In the genomic region with DNA sequence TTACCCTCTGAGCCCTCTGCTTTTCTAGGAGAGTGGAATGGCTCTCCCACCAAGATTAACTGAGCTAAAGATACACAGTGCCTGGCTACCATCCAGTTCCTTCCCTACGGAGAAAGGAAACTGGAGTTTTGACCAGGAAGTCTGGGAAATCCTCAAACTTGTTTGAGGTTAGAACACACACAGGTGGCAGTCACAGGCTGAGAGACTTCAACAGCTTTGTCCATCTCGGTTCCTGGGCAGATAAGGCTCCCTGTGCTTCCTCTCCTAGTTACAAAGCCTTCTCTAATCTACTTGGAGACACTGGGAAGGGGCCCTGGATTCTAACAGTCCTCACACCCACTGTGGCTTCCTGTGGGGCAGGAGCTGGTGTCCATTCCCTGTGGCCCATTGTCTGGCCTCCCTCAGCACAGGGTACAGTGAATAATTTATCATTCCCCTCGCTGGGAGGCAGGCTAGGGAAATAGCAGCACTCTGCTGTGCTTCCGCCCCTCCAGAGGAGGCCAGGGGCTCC, we compare ENCODE assay signal across 8 mouse cellular contexts. TPM values are rescaled to one million over a fixed set of nuclear protein-coding genes. Genes with fewer than 3 reads are reported as not detected.
DNase-seq lines count a peak whose midpoint lies in the region; ATAC-seq and TF ChIP-seq lines count a peak whose summit lies in the region.

No protein-coding gene starts in this region.

- no peak for ATAC-seq in inflammation-experienced regulatory T-cells, adult 6 months

- H3K36me3 ChIP-seq in kidney, adult 2 months (ENCODE audit: control insufficient read depth, insufficient read depth, low read length): no peaks in the 10 kb centered on the region

- H3K4me3 ChIP-seq in kidney, adult 2 months (ENCODE audit: insufficient read depth, low read depth, low read length): no peak overlapping the region

- WGBS in kidney, adult 2 months: 47% methylated on average over 4 of the region's 4 CpGs

- H3K27ac ChIP-seq in kidney, adult 2 months (ENCODE audit: insufficient read depth, low read depth, low read length): peak overlapping the region; percentile 21

- TF ChIP-seq CTCF in kidney, adult 2 months (conservative IDR thresholded peaks at IDR 0.05; ENCODE audit: insufficient read depth, insufficient read length, low read depth, low read length): no peak

- H3K27me3 ChIP-seq in kidney, adult 2 months (replicated peaks; ENCODE audit: control insufficient read depth, insufficient read depth, low read length): no peaks in the 10 kb centered on the region

- 0 out of 2 replicates have a peak, but pooled peaks cover 4% of the 10 kb centered on the region for H3K4me1 ChIP-seq in kidney, adult 2 months (ENCODE audit: control insufficient read depth, insufficient read depth, low read length)

- no peak for TF ChIP-seq POLR2A in kidney, adult 2 months (IDR thresholded peaks at IDR 0.05; ENCODE audit: low read depth, low read length)

- peak; percentile 28 for DNase-seq in adrenal gland, adult 2 months
- no peak for DNase-seq in adrenal gland, postnatal 25 days
- DNase-seq in heart, adult 8-10 months (ENCODE audit: low spot score): peak; percentile 61
- DNase-seq in kidney, adult 2 months: peak; percentile 67
- DNase-seq in lung, postnatal 4 days: peak; percentile 58 to 78
- DNase-seq in thymus, postnatal 14 days: no peak
- DNase-seq in layer of hippocampus, adult 8-10 months (ENCODE audit: low spot score in 2 of 2): no peak

RNA-seq across cellular contexts. Expression of a gene that starts 2.9 kb away (rescaled TPM):
- total RNA-seq in adrenal gland, adult 2 months (2021): 10 to 100 TPM in 1 of 2 experiments, 1 to 10 TPM in 1; 7.2 to 12.9 TPM
- polyA plus RNA-seq in adrenal gland, adult 2 months (2012; rRNA removed): 26.6 TPM in 2 replicates
- 4.9 and 9.9 TPM in 2 replicates for total RNA-seq in adrenal gland, postnatal 25 days (2021)
- 10 to 100 TPM; 19.7 to 30.7 (median 24.3) TPM for total RNA-seq in heart, adult 8-10 months (2022)
- polyA plus RNA-seq in kidney, adult 2 months (2012; rRNA removed): 10.4 and 11.5 TPM in 2 replicates
- polyA plus RNA-seq in inflammation-experienced regulatory T-cells, adult 6 months (2017; shearing (Covaris generic)): 10 to 100 TPM; 15.1 to 29.0 (median 17.5) TPM
- total RNA-seq in layer of hippocampus, adult 8-10 months (2022): 10 to 100 TPM; 17.4 to 32.6 (median 21.4) TPM

RNA-seq across cellular contexts. Expression of a gene that starts 31.1 kb away (rescaled TPM):
- 100 to 1,000 TPM; 276 to 356 TPM for total RNA-seq in adrenal gland, adult 2 months (2021)
- polyA plus RNA-seq in adrenal gland, adult 2 months (2012; rRNA removed): 358 and 377 TPM in 2 replicates
- total RNA-seq in adrenal gland, postnatal 25 days (2021): 318 and 396 TPM in 2 replicates
- total RNA-seq in heart, adult 8-10 months (2022): 100 to 1,000 TPM; 129 to 268 (median 205) TPM
- 127 and 150 TPM in 2 replicates for polyA plus RNA-seq in kidney, adult 2 months (2012; rRNA removed)
- polyA plus RNA-seq in inflammation-experienced regulatory T-cells, adult 6 months (2017; shearing (Covaris generic)): not detected
- 10 to 100 TPM; 16.8 to 24.1 (median 21.3) TPM for total RNA-seq in layer of hippocampus, adult 8-10 months (2022)

Comparison
In these comparisons a context has a peak if more than half of its experiments do, and no peak if none do; other contexts are left out.
1. DNase-seq: peak in adrenal gland, adult 2 months (single experiment), heart, adult 8-10 months (single experiment), kidney, adult 2 months (single experiment) and lung, postnatal 4 days (2 of 2); none in adrenal gland, postnatal 25 days (single experiment), thymus, postnatal 14 days (single experiment) and layer of hippocampus, adult 8-10 months (0 of 2).
2. RNA of a gene that starts 31.1 kb away (total RNA-seq): 276 to 356 TPM in adrenal gland, adult 2 months, 318 to 396 TPM in adrenal gland, postnatal 25 days and 129 to 268 TPM in heart, adult 8-10 months; 16.8 to 24.1 TPM in layer of hippocampus, adult 8-10 months; every median in the first group is over 4 times any median in the second.